Mouse (Mus musculus) cerebellum, adult 9-11 months (tissue): ENCODE results near the gene Atp5b.
"Not testable (repeated sequence)": the region's sequence is repeated elsewhere in the genome, so short reads cannot be mapped to it uniquely, and the experiment has no call there.

Source experiments
- DNase-seq: peaks from one replicate; pipeline ENCODE4 v3.0.0; 2022

Gene Atp5b

GRCm38 (mm10) chr10:128082880-128083421 is at the start of gene Atp5b:
Gene Atp5b, plus strand, starts transcription at chr10:128083273.
- peak; percentile 99 for DNase-seq

GRCm38 (mm10) chr10:128036746-128037425 is 46.2 kb upstream of the Atp5b start:
- DNase-seq: peak; percentile 51

- DNase-seq: no peak
Observed at GRCm38 (mm10) chr10:128037921-128038320, 45.2 kb upstream of the Atp5b start.

- DNase-seq: no peak
Observed at GRCm38 (mm10) chr10:128039167-128039566, 43.9 kb upstream of the Atp5b start.

- no peak for DNase-seq
Observed at GRCm38 (mm10) chr10:128039858-128040257, 43.2 kb upstream of the Atp5b start.

GRCm38 (mm10) chr10:128040293-128040692 is 42.8 kb upstream of the Atp5b start:
- DNase-seq: no peak

GRCm38 (mm10) chr10:128041636-128042035 is 41.4 kb upstream of the Atp5b start:
- DNase-seq: no peak

- DNase-seq: no peak
Observed at GRCm38 (mm10) chr10:128042466-128042865, 40.6 kb upstream of the Atp5b start.

- no peak for DNase-seq
Observed at GRCm38 (mm10) chr10:128043041-128043835, 39.8 kb upstream of the Atp5b start.

- DNase-seq: no peak
Observed at GRCm38 (mm10) chr10:128048157-128048556, 34.9 kb upstream of the Atp5b start.

- no peak for DNase-seq
Observed at GRCm38 (mm10) chr10:128049741-128050140, 33.3 kb upstream of the Atp5b start.

GRCm38 (mm10) chr10:128050355-128050754 is 32.7 kb upstream of the Atp5b start:
- no peak for DNase-seq

- DNase-seq: no peak
Observed at GRCm38 (mm10) chr10:128051589-128051988, 31.5 kb upstream of the Atp5b start.

- not testable (repeated sequence) for DNase-seq
Observed at GRCm38 (mm10) chr10:128052136-128052535, 30.9 kb upstream of the Atp5b start.

GRCm38 (mm10) chr10:128053001-128053400 is 30.1 kb upstream of the Atp5b start:
- no peak for DNase-seq

GRCm38 (mm10) chr10:128058184-128058583 is 24.9 kb upstream of the Atp5b start:
- no peak for DNase-seq

GRCm38 (mm10) chr10:128058601-128059151 is 24.4 kb upstream of the Atp5b start, which contains the start of gene Ptges3:
Gene Ptges3, plus strand, starts transcription at chr10:128058954.
- peak; percentile 98 for DNase-seq

- DNase-seq: no peak
Observed at GRCm38 (mm10) chr10:128059207-128059981, 23.7 kb upstream of the Atp5b start.

- DNase-seq: no peak
Observed at GRCm38 (mm10) chr10:128061109-128061508, 22.0 kb upstream of the Atp5b start.

- DNase-seq: no peak
Observed at GRCm38 (mm10) chr10:128062221-128062989, 20.7 kb upstream of the Atp5b start.

- DNase-seq: no peak
Observed at GRCm38 (mm10) chr10:128066072-128066471, 17.0 kb upstream of the Atp5b start.

GRCm38 (mm10) chr10:128069201-128069600 is 13.9 kb upstream of the Atp5b start:
- no peak for DNase-seq
